Mouse (Mus musculus): ENCODE data around the gene Slc6a11. TPM values are rescaled to one million over a fixed set of nuclear protein-coding genes. Genes with fewer than 3 reads are reported as not detected.

Gene Slc6a11
- total RNA-seq, 2 experiments from 2014 or later: 0.05 to 0.08 TPM

- no peak for DNase-seq
- intact Hi-C loops (cut with DNase I): no loop called here
These were observed 43.5 kb downstream of the Slc6a11 start for GRCm38 (mm10) chr6:114174398-114175140.

- intact Hi-C loops (cut with DNase I): no loop called here
- DNase-seq: no peak
These were observed 47.1 kb downstream of the Slc6a11 start for GRCm38 (mm10) chr6:114178141-114178540.

GRCm38 (mm10) chr6:114182366-114183179, 51.5 kb downstream of the Slc6a11 start:
- DNase-seq: no peak
- intact Hi-C loops (cut with DNase I): no loop called here

GRCm38 (mm10) chr6:114187121-114187520, 56.1 kb downstream of the Slc6a11 start:
- DNase-seq: no peak
- intact Hi-C loops (cut with DNase I): no loop called here

- no peak for DNase-seq
- intact Hi-C loops (cut with DNase I): no loop called here
These were observed 57.8 kb downstream of the Slc6a11 start for GRCm38 (mm10) chr6:114188869-114189268.

- DNase-seq: no peak
These were observed 65.0 kb downstream of the Slc6a11 start for GRCm38 (mm10) chr6:114195998-114196397.

GRCm38 (mm10) chr6:114199200-114199845, 68.3 kb downstream of the Slc6a11 start:
- intact Hi-C loops (cut with DNase I): no loop called here
- no peak for DNase-seq

More at GRCm38 (mm10) chr6:114195998-114196397, 65.0 kb downstream of the Slc6a11 start:
- intact Hi-C loops (cut with DNase I): no loop called here

GRCm38 (mm10) chr6:114204557-114204956, 73.5 kb downstream of the Slc6a11 start:
- intact Hi-C loops (cut with DNase I): no loop called here
- DNase-seq: no peak

GRCm38 (mm10) chr6:114208296-114208695, 77.3 kb downstream of the Slc6a11 start:
- intact Hi-C loops (cut with DNase I): no loop called here

GRCm38 (mm10) chr6:114214393-114214792, 83.4 kb downstream of the Slc6a11 start:
- intact Hi-C loops (cut with DNase I): no loop called here
- no peak for DNase-seq

More at GRCm38 (mm10) chr6:114208296-114208695, 77.3 kb downstream of the Slc6a11 start:
- DNase-seq: no peak

- DNase-seq: no peak
- intact Hi-C loops (cut with DNase I): no loop called here
These were observed 85.8 kb downstream of the Slc6a11 start for GRCm38 (mm10) chr6:114216741-114217414.

GRCm38 (mm10) chr6:114224399-114224798, 93.4 kb downstream of the Slc6a11 start:
- DNase-seq: no peak
- intact Hi-C loops (cut with DNase I): loop anchor here (10.0 kb wide), 1 partner anchor 120 kb away; no protein-coding TSS in a partner anchor

GRCm38 (mm10) chr6:114227378-114227777, 96.3 kb downstream of the Slc6a11 start:
- intact Hi-C loops (cut with DNase I): loop anchor here (10.0 kb wide), 1 partner anchor 117 kb away; no protein-coding TSS in a partner anchor

GRCm38 (mm10) chr6:114228196-114228595, 97.2 kb downstream of the Slc6a11 start:
- no peak for DNase-seq
- intact Hi-C loops (cut with DNase I): loop anchor here (10.0 kb wide), 1 partner anchor 117 kb away; no protein-coding TSS in a partner anchor

More at GRCm38 (mm10) chr6:114227378-114227777, 96.3 kb downstream of the Slc6a11 start:
- DNase-seq: no peak

GRCm38 (mm10) chr6:114238892-114239644, 108.0 kb downstream of the Slc6a11 start:
- intact Hi-C loops (cut with DNase I): no loop called here
- no peak for DNase-seq

GRCm38 (mm10) chr6:114245665-114246064, 114.6 kb downstream of the Slc6a11 start:
- intact Hi-C loops (cut with DNase I): no loop called here
- DNase-seq: no peak

- DNase-seq: peak; percentile 35 to 56
These were observed 119.3 kb downstream of the Slc6a11 start for GRCm38 (mm10) chr6:114250311-114250710.

GRCm38 (mm10) chr6:114254927-114255326, 123.9 kb downstream of the Slc6a11 start:
- no peak for DNase-seq
- intact Hi-C loops (cut with DNase I): no loop called here

More at GRCm38 (mm10) chr6:114250311-114250710, 119.3 kb downstream of the Slc6a11 start:
- intact Hi-C loops (cut with DNase I): no loop called here

GRCm38 (mm10) chr6:114257762-114258361, 126.8 kb downstream of the Slc6a11 start:
- DNase-seq: no peak
- intact Hi-C loops (cut with DNase I): no loop called here
